Mouse (Mus musculus): Measurements from ENCODE around the gene Amfr. TPM values are rescaled to one million over a fixed set of nuclear protein-coding genes. Genes with fewer than 3 reads are reported as not detected.

The Amfr gene
- polyA plus RNA-seq, 1 experiment from 2014 or later: 64.7 TPM

DNA sequence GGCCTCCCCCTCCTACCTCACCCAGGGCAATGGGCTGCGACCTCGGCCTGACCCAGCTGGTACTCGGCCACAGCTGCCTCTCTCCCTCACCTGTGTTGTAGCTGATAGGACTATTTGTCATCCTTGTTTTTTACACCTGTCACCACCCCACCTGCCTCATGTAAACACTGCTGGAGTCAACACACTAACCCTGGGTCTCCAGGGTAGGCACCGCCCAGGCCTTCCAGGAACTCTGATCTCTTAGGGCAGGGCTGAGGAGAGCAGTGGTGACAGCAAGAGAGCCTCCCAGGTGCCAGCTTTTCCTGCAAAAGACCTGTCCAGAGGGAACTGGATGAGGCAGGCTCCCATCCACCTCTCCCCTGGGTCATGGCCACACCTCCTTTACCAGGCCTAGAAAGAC lies 83.4 kb downstream of the Amfr start:
- no peak for DNase-seq (ENCODE audit: low spot score, missing footprints)
- H3K4me3 ChIP-seq (ENCODE audit: low read depth, low read length): no peak overlapping the region
- no peaks in the 10 kb centered on the region for H3K9me3 ChIP-seq (ENCODE audit: control insufficient read depth, low read length)
- H3K27ac ChIP-seq (ENCODE audit: low read depth, low read length): no peak overlapping the region
- H3K4me1 ChIP-seq (ENCODE audit: control insufficient read depth, insufficient read depth, low read length): 0 out of 2 replicates have a peak, but pooled peaks cover 3% of the 10 kb centered on the region
- 83% methylated on average over 4 of the region's 4 CpGs for WGBS
- H3K9ac ChIP-seq (ENCODE audit: low read length): no peak overlapping the region
- no peaks in the 10 kb centered on the region for H3K27me3 ChIP-seq (ENCODE audit: control insufficient read depth, insufficient read depth, low read length)
- no peak for ATAC-seq (ENCODE audit: low FRiP score)
- H3K4me2 ChIP-seq: no peak overlapping the region
- no peaks in the 10 kb centered on the region for H3K36me3 ChIP-seq (ENCODE audit: control insufficient read depth, insufficient read depth, low read length)

DNA sequence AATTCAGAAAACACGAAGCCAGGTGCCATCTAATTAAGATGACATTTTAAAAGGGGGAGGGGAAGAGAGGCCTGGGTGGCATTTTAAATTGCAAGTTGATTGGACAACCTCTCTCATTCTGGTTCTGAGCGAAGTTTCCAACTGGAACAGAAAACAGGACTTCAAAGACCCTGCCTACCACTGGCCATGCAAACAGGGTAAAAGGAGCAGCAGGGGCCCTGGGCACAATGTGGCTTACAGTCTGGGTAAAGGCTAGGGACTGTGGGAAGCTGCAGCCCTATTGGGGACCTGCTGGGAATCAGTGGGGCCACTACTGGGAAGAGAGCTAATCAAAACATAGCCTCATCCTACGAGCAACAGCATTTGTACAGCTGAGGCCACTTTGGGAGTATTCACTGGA lies 87.1 kb downstream of the Amfr start:
- WGBS: 25% methylated on average over 3 of the region's 3 CpGs
- DNase-seq (ENCODE audit: low spot score, missing footprints) (no peak), ATAC-seq (ENCODE audit: low FRiP score) (no peak)
- Histone ChIP-seq H3K4me2 (no peak overlapping the region), H3K27me3 (ENCODE audit: control insufficient read depth, insufficient read depth, low read length) (no peaks in the 10 kb centered on the region), H3K4me3 (ENCODE audit: low read depth, low read length) (no peak overlapping the region), H3K9ac (ENCODE audit: low read length) (no peak overlapping the region), H3K4me1 (ENCODE audit: control insufficient read depth, insufficient read depth, low read length) (peaks cover 17% of the 10 kb centered on the region), H3K36me3 (ENCODE audit: control insufficient read depth, insufficient read depth, low read length) (no peaks in the 10 kb centered on the region), H3K9me3 (ENCODE audit: control insufficient read depth, low read length) (no peaks in the 10 kb centered on the region), H3K27ac (ENCODE audit: low read depth, low read length) (no peak overlapping the region)

GRCm38 (mm10) chr8:93923897-93924334 lies 88.7 kb downstream of the Amfr start:
- no peak overlapping the region for H3K4me3 ChIP-seq (ENCODE audit: low read depth, low read length)
- peaks cover 32% of the 10 kb centered on the region for H3K4me1 ChIP-seq (ENCODE audit: control insufficient read depth, insufficient read depth, low read length)
- H3K27ac ChIP-seq (ENCODE audit: low read depth, low read length): no peak overlapping the region
- no peaks in the 10 kb centered on the region for H3K9me3 ChIP-seq (ENCODE audit: control insufficient read depth, low read length)
- DNase-seq (ENCODE audit: low spot score, missing footprints) (peak; percentile 56), ATAC-seq (ENCODE audit: low FRiP score) (no peak)
- H3K27me3 ChIP-seq (ENCODE audit: control insufficient read depth, insufficient read depth, low read length): no peaks in the 10 kb centered on the region
- H3K36me3 ChIP-seq (ENCODE audit: control insufficient read depth, insufficient read depth, low read length): no peaks in the 10 kb centered on the region
- WGBS: 87% methylated on average over 7 of the region's 7 CpGs
- H3K4me2 ChIP-seq: no peak overlapping the region
- no peak overlapping the region for H3K9ac ChIP-seq (ENCODE audit: low read length)

Small RNA genes within 50 kb of the gene (microRNA-seq; reads per million reads assigned to microRNA genes)
- not detected for gene Gm24159

Other genes with a start within 250 kb of the Amfr start
- 32.1 and 35.1 TPM in 2 replicates for gene Gnao1, start 202.9 kb downstream of the Amfr start, polyA plus RNA-seq (2014; fragmentation: Nextera tagmentation; extraction: Ambion mirVana)
- 198 and 200 TPM in 2 replicates for gene Nudt21, start 24.2 kb upstream of the Amfr start, polyA plus RNA-seq (2014; fragmentation: Nextera tagmentation; extraction: Ambion mirVana)
- 11.1 and 11.6 TPM in 2 replicates for gene Ogfod1, start 24.4 kb upstream of the Amfr start, polyA plus RNA-seq (2014; fragmentation: Nextera tagmentation; extraction: Ambion mirVana)
- gene Bbs2, start 86.1 kb upstream of the Amfr start, polyA plus RNA-seq (2014; fragmentation: Nextera tagmentation; extraction: Ambion mirVana): 21.3 and 26.6 TPM in 2 replicates
- gene Mt4, start 124.4 kb upstream of the Amfr start, polyA plus RNA-seq (2014; fragmentation: Nextera tagmentation; extraction: Ambion mirVana): not detected in 2 replicates
- 8.5 and 12.0 TPM in 2 replicates for gene Mt3, start 139.8 kb upstream of the Amfr start, polyA plus RNA-seq (2014; fragmentation: Nextera tagmentation; extraction: Ambion mirVana)
- 22.9 and 29.8 TPM in 2 replicates for gene Mt2, start 159.8 kb upstream of the Amfr start, polyA plus RNA-seq (2014; fragmentation: Nextera tagmentation; extraction: Ambion mirVana)
- 87.0 and 94.1 TPM in 2 replicates for gene Mt1, start 166.2 kb upstream of the Amfr start, polyA plus RNA-seq (2014; fragmentation: Nextera tagmentation; extraction: Ambion mirVana)
- 118 and 121 TPM in 2 replicates for gene Nup93, start 201.7 kb upstream of the Amfr start, polyA plus RNA-seq (2014; fragmentation: Nextera tagmentation; extraction: Ambion mirVana)